Mouse (Mus musculus) R1 (cell line): ENCODE measurements at regions not wholly inside any gene's neighbourhood (a gene's known extent, or its start where the extent isn't known, plus 50 kb on each side); places are given as distances from the start of the nearest gene placed in this dataset.
A peak's percentile ranks its signal among the peaks of the same experiment; 100 is the strongest.

ENCODE experiments used
- DNase-seq: peaks from one replicate; pipeline ENCODE4 v3.0.0-alpha.2; 2018; ENCODE audit warnings: low read depth, low spot score

DNA sequence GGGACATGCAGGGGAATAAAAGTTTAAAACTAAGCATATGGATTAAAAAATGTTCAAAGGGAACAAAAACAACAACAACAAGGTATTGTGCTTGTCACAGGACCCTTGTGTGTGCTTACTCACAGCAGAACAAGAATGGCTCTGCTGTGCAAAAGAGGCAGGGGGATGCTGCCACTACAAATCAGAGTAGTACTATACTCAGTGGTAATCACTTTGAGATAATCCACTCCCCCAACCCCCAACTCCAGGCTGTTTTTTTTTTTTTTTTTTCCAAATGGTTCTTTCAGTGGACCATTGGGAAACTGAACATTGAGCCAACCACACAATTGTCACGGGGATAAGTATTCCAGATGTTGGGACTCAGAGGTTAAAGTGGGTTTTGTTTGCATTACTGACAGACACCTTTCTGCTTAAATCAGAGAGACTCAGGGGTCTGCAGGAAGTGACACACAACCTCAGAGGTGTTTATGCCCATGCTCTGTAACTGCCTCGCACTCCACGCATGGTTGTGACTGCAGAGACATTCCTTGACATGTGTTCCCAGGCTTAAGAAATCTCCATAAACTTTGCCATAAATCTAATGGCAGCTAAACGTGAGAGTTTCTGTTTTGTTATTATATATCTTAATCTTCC, 461.7 kb upstream of the Cited2 start:
- DNase-seq = no peak

DNA sequence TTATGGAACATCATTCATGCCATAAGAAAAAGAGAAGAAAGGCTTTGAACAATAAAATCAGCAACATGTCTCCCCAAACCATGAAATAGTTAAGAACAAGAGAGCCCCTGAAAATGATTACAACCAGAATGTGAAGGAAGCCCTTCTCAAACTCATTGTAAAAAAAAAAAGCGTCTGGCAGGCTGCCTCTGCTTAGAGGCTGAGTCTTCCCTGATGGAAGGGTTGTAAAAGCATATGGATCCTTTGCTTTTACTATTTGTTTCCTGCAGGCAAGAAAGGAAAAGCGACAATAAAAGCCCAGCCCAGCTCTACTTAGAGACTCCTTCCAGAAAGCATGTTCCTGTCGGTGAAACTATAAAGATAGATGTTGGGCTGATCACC, 461.2 kb upstream of the Cited2 start:
- DNase-seq = no peak

DNA sequence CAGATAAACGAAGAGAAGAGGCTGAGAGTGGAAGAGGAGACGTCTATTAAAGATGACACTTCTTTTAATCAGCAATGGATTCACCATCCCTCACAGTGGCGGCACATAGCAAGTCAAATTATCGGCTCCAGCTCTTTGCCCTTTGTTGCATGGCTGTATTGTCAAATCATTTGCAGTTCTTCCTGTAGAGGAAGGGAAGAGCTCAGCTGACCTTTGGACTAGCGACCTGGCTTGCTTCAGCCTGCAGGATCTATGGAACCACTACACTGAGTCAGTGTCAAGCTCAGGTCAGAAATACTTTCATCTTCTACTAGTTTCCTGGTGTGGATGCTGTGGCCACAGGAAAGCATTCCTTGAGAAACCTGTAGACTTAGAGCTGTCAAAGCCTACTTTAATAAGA, 450.4 kb upstream of the Cited2 start:
- DNase-seq = no peak

DNA sequence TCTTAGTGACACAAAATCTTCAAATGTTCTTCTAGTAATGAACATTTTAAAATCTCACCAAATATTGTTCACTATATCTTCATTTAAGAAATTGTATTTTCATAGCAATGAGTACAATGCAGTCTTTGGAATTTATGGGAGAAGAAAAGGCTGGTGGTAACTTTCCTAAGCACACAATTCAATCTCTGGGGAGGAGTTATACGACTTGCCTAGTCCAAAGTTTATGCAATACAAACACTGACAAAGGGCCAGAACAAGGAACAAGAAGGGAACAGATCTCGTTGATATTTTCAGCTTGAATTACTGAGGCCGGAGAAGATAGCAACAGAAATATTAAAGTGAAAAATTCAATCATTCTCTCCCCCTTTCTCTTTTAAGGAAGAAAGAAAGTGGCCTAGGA, 449.2 kb upstream of the Cited2 start:
- DNase-seq = no peak

DNA sequence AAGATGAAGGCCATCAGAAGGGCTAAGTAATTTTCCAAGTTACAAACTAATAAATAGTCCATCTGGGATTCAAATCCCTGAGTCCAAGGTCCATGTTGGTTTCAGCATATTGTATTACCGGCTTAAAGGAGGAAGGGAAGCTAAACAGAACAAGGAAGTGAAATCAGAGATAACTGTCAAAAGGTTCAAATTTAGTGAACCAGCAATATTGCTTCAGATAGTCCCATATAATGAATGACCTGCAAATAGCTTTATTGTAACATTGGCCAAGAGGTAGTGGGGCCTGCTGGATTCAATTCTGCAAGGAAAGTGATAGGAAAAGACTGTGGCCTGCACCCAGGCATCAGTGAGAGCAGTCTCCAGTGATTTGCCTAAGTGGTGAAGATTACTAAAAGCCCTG, 447.8 kb upstream of the Cited2 start:
- DNase-seq = no peak

DNA sequence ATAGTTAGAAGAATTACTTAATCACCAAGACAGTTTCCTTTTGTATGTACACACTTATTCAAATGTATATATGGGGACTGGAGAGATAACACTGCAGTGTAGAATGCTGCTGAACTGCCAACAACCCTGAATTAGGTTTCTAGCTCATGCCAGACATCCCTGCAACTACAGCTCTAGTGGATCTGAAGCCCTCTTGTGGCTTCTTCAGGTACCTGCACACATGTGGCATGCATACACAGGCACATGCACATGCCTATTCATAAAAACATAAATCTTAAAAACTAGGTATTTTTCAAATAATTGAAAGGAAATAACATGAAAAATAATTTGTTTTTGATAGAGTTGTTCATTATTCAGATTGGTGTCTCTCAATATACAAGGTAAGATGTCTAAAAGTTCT, 445.1 kb upstream of the Cited2 start:
- DNase-seq = peak; percentile 60

DNA sequence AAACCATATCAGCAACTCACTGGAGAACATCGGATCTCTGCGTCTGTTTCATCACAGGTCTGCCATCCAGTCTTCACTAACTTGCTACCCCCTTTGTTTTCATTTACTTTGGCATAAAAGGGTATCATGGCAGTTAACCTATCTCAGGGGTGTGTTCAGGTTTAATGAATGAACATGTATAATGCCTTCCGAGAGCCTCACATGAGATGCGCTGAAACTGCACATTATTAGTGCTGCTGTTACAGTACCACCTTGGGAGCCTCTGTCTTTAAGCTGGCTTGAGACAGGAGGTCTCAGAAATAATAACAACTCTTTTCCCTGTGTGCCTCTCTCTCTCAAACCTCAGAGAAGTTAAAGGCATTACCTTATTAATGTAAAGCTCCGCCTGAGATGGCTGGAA, 438.2 kb upstream of the Cited2 start:
- no peak for DNase-seq

DNA sequence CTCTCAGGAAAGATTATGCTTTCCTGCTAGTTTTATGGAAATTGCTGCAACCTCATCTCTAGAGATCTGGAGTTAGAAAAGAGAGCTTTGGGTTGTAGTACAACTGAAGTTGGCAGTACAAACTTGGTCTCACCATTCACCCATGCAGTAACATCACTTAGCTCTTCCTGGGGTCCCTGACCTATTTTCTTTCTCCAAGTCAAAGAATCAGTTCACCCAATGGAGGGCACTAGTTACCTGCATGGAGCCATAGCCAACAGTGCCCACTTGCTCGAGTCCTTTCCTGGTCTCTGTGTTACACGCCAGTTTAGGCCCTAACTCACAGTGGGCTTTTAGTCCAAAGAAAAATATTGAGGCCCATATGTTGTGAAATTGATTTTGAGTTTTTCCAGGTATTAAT, 435.9 kb upstream of the Cited2 start:
- no peak for DNase-seq

DNA sequence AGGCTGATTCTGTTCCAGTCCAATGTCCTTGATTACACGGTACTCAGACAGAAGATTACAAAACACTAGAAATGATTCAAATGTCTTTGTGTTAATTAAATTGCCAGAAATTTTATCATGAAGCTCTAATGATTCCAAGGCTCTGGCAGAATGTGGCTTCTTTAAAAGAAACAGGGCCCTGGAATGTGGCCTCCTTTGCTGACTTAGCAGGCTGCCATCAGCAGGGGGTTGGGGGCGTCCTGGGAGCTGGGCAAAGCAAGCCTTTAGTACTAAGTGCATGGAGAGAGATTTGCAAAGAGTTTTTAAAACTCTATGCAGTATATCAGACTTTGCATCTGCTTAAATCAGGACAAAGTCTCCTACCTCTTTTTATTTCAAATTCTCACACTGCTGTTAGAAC, 434.8 kb upstream of the Cited2 start:
- DNase-seq = peak; percentile 18

DNA sequence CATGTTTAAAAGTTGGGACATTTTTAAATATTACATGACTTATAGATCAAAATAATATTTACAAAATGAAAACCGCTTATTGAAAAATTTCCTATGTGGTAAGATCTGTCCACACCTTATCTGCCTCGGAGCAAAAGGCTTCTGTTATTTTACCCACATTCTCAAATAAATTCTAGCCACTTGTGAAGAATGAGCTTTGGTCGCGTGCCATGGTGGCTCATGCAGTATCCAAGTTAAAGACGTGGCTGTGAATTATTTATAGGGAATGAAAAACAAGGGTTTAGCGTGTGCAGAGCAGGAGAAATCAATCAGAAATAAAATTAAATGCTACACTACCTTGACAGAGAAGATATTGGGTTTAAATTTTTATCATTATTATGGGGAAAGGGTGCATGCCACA, 430.7 kb upstream of the Cited2 start:
- DNase-seq = no peak

DNA sequence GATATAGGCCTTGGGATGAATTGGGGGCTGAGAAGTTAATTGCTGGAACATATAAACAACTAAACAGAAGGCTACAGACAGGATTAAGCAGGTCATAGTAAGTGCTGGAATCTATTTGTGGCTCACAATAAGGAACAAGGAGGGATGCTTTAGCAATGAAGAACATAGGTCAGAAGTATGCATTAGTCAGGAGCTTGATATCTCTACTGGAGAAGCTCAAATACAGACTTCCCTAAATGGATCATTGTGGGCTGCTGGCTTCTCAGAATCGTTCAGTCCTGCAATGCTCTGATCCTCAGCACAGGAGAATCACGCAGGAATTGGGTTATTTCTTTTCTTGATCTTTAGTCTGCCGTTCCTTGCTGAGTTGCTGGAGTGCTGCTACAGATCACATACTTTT, 428.6 kb upstream of the Cited2 start:
- DNase-seq = no peak

DNA sequence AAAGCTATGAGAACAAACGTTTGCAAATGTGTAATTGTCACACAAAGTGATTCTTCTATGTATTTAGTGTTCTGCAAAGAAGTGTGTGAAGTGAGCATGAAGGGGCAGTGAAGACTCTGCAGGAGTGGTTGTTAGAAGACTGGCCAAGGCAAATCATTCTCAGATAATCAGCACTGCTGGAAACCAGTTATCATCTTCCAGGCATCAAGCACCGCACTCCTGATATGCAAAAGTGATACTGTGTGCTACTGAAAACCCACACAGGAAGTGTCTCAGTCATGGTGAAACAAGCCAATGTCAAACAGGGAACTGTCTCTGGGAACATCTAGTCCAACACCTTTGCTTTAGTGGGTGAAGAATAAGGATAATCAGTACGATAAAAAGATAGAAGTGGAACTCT, 427.9 kb upstream of the Cited2 start:
- DNase-seq = no peak

DNA sequence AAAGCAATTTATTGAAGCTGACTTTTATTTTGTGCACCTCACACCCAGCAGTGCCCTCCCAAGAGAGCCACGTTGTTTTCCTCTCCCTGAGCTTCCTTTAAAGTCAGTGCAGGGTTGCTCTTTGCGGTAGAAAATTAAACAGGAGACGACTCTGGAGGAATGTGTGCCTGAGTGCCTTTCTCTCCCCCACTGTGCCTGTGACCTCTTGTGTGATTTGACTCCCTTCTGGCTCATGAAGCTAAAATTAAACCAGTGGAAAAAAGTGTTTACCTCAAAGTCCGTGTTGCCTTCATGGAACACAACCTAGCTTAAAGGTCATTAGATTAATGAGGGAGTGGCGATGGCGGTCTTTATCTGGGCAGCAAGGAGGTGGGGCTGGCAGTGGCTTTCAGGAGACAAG, 423.4 kb upstream of the Cited2 start:
- DNase-seq = peak; percentile 13

DNA sequence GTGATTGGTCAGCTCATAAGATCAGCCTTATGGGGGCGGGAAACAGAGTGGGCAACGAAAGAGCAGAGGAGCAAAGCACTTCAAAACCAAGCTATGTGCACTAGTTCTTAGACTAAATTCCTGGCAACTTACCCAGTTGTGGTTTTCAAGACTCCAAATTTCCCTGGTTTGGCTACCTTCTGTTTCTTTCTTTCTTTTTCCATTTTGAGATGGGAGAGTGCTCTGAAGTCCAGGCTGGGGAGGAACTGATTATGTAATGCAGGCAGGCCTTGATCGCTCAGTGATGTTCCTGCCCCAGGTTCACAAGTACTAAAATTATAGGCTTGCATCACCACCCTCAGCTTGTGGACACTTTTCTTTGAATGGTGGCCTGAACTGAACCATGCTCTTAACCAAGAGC, 396.3 kb upstream of the Cited2 start:
- DNase-seq = no peak

DNA sequence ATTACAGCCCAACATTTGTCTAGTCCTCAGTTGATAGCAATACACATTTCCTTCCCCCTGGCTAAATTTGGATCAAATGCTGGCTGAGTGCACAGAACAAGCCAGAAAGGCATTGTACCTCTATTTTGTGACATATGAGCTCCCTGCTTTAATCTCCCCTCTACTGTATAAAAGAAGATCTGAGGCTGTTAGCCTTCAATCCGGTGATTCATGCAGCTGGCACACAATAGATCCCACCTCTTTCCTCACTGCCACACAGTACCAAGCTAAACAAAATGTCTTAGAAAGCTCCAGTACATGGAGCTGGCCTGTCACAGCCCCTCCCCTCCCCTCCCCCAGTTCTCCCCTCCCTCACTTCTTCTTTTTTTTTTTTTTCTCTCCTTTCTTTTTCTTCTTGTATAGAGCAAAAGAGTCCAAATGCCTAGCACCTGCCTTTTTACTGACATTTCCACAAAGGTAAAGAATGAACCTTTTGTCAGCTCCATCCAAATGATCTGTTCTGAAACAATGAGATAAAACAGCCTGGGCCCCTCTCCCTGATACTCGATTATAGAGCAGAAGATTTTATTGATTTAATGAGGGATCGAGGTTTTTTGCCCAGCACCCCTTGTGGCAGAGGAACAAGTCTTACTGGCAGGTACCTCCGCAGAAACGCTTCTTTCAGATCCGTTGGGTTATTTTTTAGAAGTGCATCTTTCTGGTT, 392.0 kb upstream of the Cited2 start:
- no peak for DNase-seq

DNA sequence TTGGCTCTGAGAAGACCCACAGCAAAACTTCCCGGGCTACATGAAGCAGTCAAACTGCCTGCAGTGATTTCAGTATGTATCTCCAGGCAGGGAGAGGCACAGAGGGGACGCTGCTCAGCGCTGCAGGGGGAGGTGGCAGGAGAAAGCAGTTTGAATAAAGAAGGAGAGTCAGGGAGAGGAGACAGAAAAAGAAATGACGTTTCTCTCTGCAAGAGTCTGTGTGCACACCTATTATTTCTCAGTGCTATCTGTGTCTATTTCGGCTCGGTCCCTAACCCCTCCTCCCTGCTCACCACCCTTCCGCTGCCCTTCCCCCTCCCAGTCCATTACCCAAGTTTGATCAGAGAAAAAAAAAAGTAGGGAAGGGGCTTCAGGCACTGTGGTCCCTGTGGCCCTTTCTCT, 391.4 kb upstream of the Cited2 start:
- DNase-seq = no peak

DNA sequence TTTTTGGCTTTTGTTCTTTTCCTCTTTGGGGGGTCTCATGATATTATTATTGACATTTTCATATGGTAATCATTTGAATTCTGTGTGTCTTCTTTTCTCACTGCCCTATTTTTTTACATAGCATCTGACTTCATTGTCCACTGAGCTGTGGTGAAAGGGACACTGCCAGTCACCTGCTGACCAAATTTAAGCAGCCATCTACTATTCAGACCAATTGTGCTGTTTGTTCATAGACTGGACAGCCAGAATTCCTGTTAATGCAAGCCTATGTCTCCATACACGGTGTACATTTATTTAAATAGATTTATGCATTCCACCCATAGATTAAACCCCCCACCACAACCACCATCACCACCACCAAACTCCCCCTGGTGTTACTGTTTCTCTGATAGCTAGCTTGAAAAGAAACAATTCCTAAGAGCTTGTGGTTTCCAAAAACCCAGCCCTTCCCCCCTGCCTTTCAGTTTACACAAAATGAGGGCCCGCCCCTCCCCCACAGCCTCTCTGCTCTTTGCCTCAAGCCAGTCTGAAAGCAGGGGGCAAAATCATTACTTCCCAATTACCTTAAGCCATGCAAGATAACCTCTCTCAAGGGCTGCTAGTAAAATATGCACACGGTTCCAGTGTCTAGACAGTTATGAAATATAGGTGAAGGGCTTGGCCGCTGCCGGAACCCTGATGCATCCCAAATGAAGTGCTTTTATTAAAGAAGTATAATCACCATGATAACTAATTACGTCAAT, 390.8 kb upstream of the Cited2 start:
- DNase-seq = peak; percentile 21

DNA sequence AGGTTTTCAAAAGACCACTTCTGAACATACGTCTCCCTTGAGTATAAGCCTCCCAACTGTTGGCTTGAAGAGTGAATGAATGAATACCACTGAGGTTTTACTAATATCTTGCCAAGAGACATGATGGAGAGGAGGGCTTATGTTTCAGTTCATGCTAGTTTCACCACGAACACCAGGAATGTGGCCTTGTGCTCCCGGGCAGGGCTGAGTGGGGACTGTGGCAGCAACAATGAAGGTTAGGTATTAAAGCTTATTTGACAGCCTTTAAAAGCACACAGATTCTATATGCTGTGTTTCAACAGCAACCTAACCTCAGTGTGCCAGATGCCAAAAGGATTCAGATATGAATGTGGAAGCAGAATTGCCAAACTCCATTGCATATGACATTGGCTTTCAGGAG, 390.0 kb upstream of the Cited2 start:
- no peak for DNase-seq

DNA sequence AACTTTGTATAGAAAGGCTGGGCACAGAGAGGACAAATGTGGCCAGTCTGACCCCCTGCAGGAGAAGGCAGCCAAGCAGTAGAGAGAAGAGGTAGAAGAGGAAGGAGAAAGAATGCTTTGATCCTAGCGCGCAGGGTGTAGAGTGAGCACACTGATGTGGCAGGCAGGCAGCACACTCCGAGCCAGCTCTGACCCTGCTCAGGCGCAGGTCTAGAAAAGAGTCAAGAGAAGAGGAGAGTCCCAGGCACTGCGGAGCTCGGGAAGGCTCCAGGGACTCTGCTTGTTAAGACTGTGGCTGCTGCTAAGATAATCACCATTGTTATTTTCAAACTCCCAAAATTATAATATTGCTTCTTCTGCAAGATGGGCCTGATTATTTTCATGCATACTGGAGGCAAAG, 389.3 kb upstream of the Cited2 start:
- no peak for DNase-seq

DNA sequence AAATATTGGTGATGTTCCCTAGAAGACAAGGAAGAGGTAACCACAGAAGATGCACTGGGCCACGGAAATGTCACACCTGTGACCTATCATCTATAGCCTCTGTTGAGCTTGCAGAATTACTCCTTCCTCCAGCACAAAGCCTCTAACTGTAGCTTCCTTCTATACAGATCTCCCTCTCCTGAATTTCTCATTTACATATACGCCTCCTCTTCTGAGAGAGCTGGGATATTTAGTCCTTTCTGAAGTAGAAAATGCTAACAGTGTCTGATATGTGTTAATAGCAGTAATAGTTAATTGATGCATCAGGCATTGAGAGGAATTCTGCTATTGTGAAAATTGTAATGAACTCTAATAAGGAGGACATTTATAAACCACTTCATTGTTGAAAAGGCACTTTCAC, 385.8 kb upstream of the Cited2 start:
- DNase-seq = no peak

DNA sequence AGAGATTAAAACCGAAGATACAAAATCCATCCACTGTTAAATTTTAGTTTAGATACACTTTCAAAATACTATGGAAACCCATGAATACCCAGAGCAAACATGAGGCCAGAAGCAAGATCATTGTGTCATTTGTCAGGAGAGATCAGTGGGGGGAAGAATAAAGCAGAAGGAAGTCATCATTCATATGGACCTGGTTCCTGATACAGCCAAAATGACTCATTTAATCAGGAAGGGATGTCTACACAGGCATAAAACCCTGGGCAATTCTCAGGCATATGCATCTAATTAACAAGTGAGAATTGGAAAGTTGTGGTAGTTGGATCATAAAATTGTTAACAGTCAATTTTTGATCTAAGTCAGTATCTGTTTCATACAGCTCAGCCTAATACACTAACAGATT, 379.2 kb upstream of the Cited2 start:
- no peak for DNase-seq

DNA sequence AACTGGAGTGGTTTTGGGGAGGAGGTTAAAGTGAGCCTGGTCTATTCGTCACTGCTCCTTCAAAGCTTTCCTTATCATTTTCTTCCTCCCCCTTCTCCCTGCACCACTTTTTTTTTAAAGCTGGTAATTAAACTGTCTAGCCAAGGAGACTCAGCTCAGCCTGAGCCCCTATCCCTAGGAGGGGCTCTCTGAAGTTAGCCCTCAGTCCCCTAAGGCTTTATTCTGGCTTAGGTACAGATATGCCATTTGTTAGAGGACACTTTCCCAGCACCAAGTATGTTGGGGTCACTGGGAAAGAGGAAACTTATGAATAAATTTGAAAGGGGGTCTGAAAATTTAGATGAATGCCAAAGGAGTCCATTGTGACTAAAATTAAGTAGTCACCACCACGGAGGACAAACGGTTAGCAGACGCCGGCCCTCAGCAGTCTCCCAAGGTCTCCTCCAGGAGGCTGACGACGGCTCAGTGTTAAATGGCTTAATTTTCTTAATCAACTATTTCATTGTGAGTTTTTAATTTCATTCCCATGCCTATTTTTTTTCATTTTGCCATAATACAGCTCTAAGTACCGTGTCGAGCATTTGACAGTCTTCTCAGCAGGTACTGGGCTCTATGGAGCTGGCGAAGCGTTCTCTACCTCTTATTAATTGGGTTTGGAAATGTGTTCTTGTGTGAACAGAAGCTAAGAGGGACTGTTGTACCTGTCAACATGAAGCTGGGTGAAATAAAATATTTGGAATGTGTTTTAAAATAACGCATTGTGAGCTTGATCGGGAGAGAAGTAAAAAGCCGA, 370.6 kb upstream of the Cited2 start:
- DNase-seq = no peak
